Mouse (Mus musculus): ENCODE measurements around the gene Zdhhc14. TPM values are rescaled to one million over a fixed set of nuclear protein-coding genes. Genes with fewer than 3 reads are reported as not detected.

Gene Zdhhc14
- polyA plus RNA-seq, 1 experiment from 2014 or later, result 2.4 TPM

- no peaks in the 10 kb centered on the region for H3K36me3 ChIP-seq (ENCODE audit: control insufficient read depth, insufficient read depth, low read length)
- no peaks in the 10 kb centered on the region; the same call in 1 of the 2 replicates for H3K4me1 ChIP-seq (ENCODE audit: control insufficient read depth, insufficient read depth, low read length)
- H3K9me3 ChIP-seq (ENCODE audit: control insufficient read depth, low read depth, low read length), result no peaks in the 10 kb centered on the region
- 0 out of 2 replicates have a peak, but pooled peaks cover 2% of the 10 kb centered on the region for H3K27me3 ChIP-seq (ENCODE audit: control insufficient read depth, insufficient read depth, low read length)
- no peak overlapping the region for H3K27ac ChIP-seq (ENCODE audit: low read length)
- H3K4me2 ChIP-seq (replicated peaks; ENCODE audit: low read depth, low read length), result peak overlapping the region; percentile 100
- H3K4me3 ChIP-seq (ENCODE audit: low read depth, low read length), result peak overlapping the region; percentile 79
- 20% methylated on average over 4 of the region's 4 CpGs for WGBS
- no peak overlapping the region for H3K9ac ChIP-seq (replicated peaks; ENCODE audit: low read depth, low read length)
- no peak for ATAC-seq (ENCODE audit: insufficient number of reproducible peaks, insufficient read depth, low FRiP score, low read depth)
Measured at GRCm38 (mm10) chr17:5493809-5494208, 1.5 kb downstream of the Zdhhc14 start.

GRCm38 (mm10) chr17:5494832-5495231, 2.5 kb downstream of the Zdhhc14 start:
- Histone ChIP-seq H3K4me1 (ENCODE audit: control insufficient read depth, insufficient read depth, low read length) (no peaks in the 10 kb centered on the region), H3K4me3 (ENCODE audit: low read depth, low read length) (no peak overlapping the region), H3K36me3 (ENCODE audit: control insufficient read depth, insufficient read depth, low read length) (no peaks in the 10 kb centered on the region), H3K27ac (ENCODE audit: low read length) (no peak overlapping the region), H3K9me3 (ENCODE audit: control insufficient read depth, low read depth, low read length) (no peaks in the 10 kb centered on the region), H3K9ac (replicated peaks; ENCODE audit: low read depth, low read length) (no peak overlapping the region), H3K27me3 (ENCODE audit: control insufficient read depth, insufficient read depth, low read length) (0 out of 2 replicates have a peak, but pooled peaks cover 2% of the 10 kb centered on the region), H3K4me2 (replicated peaks; ENCODE audit: low read depth, low read length) (peak overlapping the region; percentile 100)
- no peak for ATAC-seq (ENCODE audit: insufficient number of reproducible peaks, insufficient read depth, low FRiP score, low read depth)
- 84% methylated on average over 7 of the region's 7 CpGs for WGBS

- no peak for ATAC-seq (ENCODE audit: insufficient number of reproducible peaks, insufficient read depth, low FRiP score, low read depth)
- Histone ChIP-seq H3K4me1 (ENCODE audit: control insufficient read depth, insufficient read depth, low read length) (no peaks in the 10 kb centered on the region), H3K4me3 (ENCODE audit: low read depth, low read length) (no peak overlapping the region), H3K9ac (replicated peaks; ENCODE audit: low read depth, low read length) (no peak overlapping the region), H3K9me3 (ENCODE audit: control insufficient read depth, low read depth, low read length) (no peaks in the 10 kb centered on the region), H3K27ac (ENCODE audit: low read length) (no peak overlapping the region), H3K4me2 (replicated peaks; ENCODE audit: low read depth, low read length) (no peak overlapping the region), H3K36me3 (ENCODE audit: control insufficient read depth, insufficient read depth, low read length) (no peaks in the 10 kb centered on the region), H3K27me3 (ENCODE audit: control insufficient read depth, insufficient read depth, low read length) (0 out of 2 replicates have a peak, but pooled peaks cover 2% of the 10 kb centered on the region)
- WGBS, result 82% methylated on average over 8 of the region's 8 CpGs
Measured at GRCm38 (mm10) chr17:5497695-5498094, 5.3 kb downstream of the Zdhhc14 start.

GRCm38 (mm10) chr17:5498996-5499395, 6.6 kb downstream of the Zdhhc14 start:
- H3K9ac ChIP-seq (replicated peaks; ENCODE audit: low read depth, low read length), result no peak overlapping the region
- no peak for ATAC-seq (ENCODE audit: insufficient number of reproducible peaks, insufficient read depth, low FRiP score, low read depth)
- H3K4me1 ChIP-seq (ENCODE audit: control insufficient read depth, insufficient read depth, low read length), result no peaks in the 10 kb centered on the region
- H3K9me3 ChIP-seq (ENCODE audit: control insufficient read depth, low read depth, low read length), result no peaks in the 10 kb centered on the region
- H3K27ac ChIP-seq (ENCODE audit: low read length), result no peak overlapping the region
- no peaks in the 10 kb centered on the region for H3K36me3 ChIP-seq (ENCODE audit: control insufficient read depth, insufficient read depth, low read length)
- no peak overlapping the region for H3K4me3 ChIP-seq (ENCODE audit: low read depth, low read length)
- H3K4me2 ChIP-seq (replicated peaks; ENCODE audit: low read depth, low read length), result no peak overlapping the region
- WGBS, result 92% methylated on average over 4 of the region's 4 CpGs
- H3K27me3 ChIP-seq (ENCODE audit: control insufficient read depth, insufficient read depth, low read length), result 0 out of 2 replicates have a peak, but pooled peaks cover 2% of the 10 kb centered on the region

GRCm38 (mm10) chr17:5503981-5504760, 11.8 kb downstream of the Zdhhc14 start:
- ATAC-seq (ENCODE audit: insufficient number of reproducible peaks, insufficient read depth, low FRiP score, low read depth), result no peak
- no peak overlapping the region for H3K4me2 ChIP-seq (replicated peaks; ENCODE audit: low read depth, low read length)
- no peaks in the 10 kb centered on the region for H3K9me3 ChIP-seq (ENCODE audit: control insufficient read depth, low read depth, low read length)
- no peak overlapping the region for H3K4me3 ChIP-seq (ENCODE audit: low read depth, low read length)
- WGBS, result 82% methylated on average over 8 of the region's 8 CpGs
- no peaks in the 10 kb centered on the region for H3K27me3 ChIP-seq (ENCODE audit: control insufficient read depth, insufficient read depth, low read length)
- H3K9ac ChIP-seq (replicated peaks; ENCODE audit: low read depth, low read length), result no peak overlapping the region
- peaks cover 8% of the 10 kb centered on the region; the same call in 1 of the 2 replicates for H3K4me1 ChIP-seq (ENCODE audit: control insufficient read depth, insufficient read depth, low read length)
- H3K27ac ChIP-seq (ENCODE audit: low read length), result no peak overlapping the region
- no peaks in the 10 kb centered on the region for H3K36me3 ChIP-seq (ENCODE audit: control insufficient read depth, insufficient read depth, low read length)

GRCm38 (mm10) chr17:5504969-5505368, 12.6 kb downstream of the Zdhhc14 start:
- WGBS, result 79% methylated on average over 4 of the region's 4 CpGs
- H3K4me2 ChIP-seq (replicated peaks; ENCODE audit: low read depth, low read length), result no peak overlapping the region
- no peak for ATAC-seq (ENCODE audit: insufficient number of reproducible peaks, insufficient read depth, low FRiP score, low read depth)
- no peak overlapping the region for H3K9ac ChIP-seq (replicated peaks; ENCODE audit: low read depth, low read length)
- no peak overlapping the region for H3K4me3 ChIP-seq (ENCODE audit: low read depth, low read length)
- H3K27ac ChIP-seq (ENCODE audit: low read length), result no peak overlapping the region
- peaks cover 8% of the 10 kb centered on the region; the same call in 1 of the 2 replicates for H3K4me1 ChIP-seq (ENCODE audit: control insufficient read depth, insufficient read depth, low read length)
- no peaks in the 10 kb centered on the region for H3K27me3 ChIP-seq (ENCODE audit: control insufficient read depth, insufficient read depth, low read length)
- no peaks in the 10 kb centered on the region for H3K9me3 ChIP-seq (ENCODE audit: control insufficient read depth, low read depth, low read length)
- no peaks in the 10 kb centered on the region for H3K36me3 ChIP-seq (ENCODE audit: control insufficient read depth, insufficient read depth, low read length)

- no peaks in the 10 kb centered on the region for H3K36me3 ChIP-seq (ENCODE audit: control insufficient read depth, insufficient read depth, low read length)
- 0 out of 2 replicates have a peak, but pooled peaks have one; percentile 53 for ATAC-seq (ENCODE audit: insufficient number of reproducible peaks, insufficient read depth, low FRiP score, low read depth)
- H3K27ac ChIP-seq (ENCODE audit: low read length), result no peak overlapping the region
- WGBS, result 48% methylated on average over 7 of the region's 7 CpGs
- no peak overlapping the region for H3K9ac ChIP-seq (replicated peaks; ENCODE audit: low read depth, low read length)
- H3K9me3 ChIP-seq (ENCODE audit: control insufficient read depth, low read depth, low read length), result no peaks in the 10 kb centered on the region
- H3K4me2 ChIP-seq (replicated peaks; ENCODE audit: low read depth, low read length), result no peak overlapping the region
- H3K4me1 ChIP-seq (ENCODE audit: control insufficient read depth, insufficient read depth, low read length), result peaks cover 8% of the 10 kb centered on the region; the same call in 1 of the 2 replicates
- no peaks in the 10 kb centered on the region for H3K27me3 ChIP-seq (ENCODE audit: control insufficient read depth, insufficient read depth, low read length)
- H3K4me3 ChIP-seq (ENCODE audit: low read depth, low read length), result no peak overlapping the region
Measured at GRCm38 (mm10) chr17:5506553-5506952, 14.2 kb downstream of the Zdhhc14 start.

- 56% methylated on average over 5 of the region's 5 CpGs for WGBS
- H3K9me3 ChIP-seq (ENCODE audit: control insufficient read depth, low read depth, low read length), result no peaks in the 10 kb centered on the region
- H3K4me3 ChIP-seq (ENCODE audit: low read depth, low read length), result no peak overlapping the region
- H3K9ac ChIP-seq (replicated peaks; ENCODE audit: low read depth, low read length), result no peak overlapping the region
- no peak overlapping the region for H3K27ac ChIP-seq (ENCODE audit: low read length)
- no peak overlapping the region for H3K4me2 ChIP-seq (replicated peaks; ENCODE audit: low read depth, low read length)
- H3K36me3 ChIP-seq (ENCODE audit: control insufficient read depth, insufficient read depth, low read length), result no peaks in the 10 kb centered on the region
- no peaks in the 10 kb centered on the region for H3K27me3 ChIP-seq (ENCODE audit: control insufficient read depth, insufficient read depth, low read length)
- H3K4me1 ChIP-seq (ENCODE audit: control insufficient read depth, insufficient read depth, low read length), result peaks cover 8% of the 10 kb centered on the region; the same call in 1 of the 2 replicates
- ATAC-seq (ENCODE audit: insufficient number of reproducible peaks, insufficient read depth, low FRiP score, low read depth), result no peak
Measured at GRCm38 (mm10) chr17:5506988-5507387, 14.6 kb downstream of the Zdhhc14 start.

Data from stomach, embryonic 14.5 days (tissue).